Mouse (Mus musculus) kidney, adult 9 months (tissue): ENCODE results near the gene Dusp7.
A peak's percentile ranks its signal among the peaks of the same experiment; 100 is the strongest.

Experiments
- DNase-seq: peaks from one replicate; pipeline ENCODE4 v3.0.0; 2022

The Dusp7 gene

GRCm38 (mm10) chr9:106392828-106393527 lies 24.5 kb downstream of the Dusp7 start:
- DNase-seq, result no peak

- DNase-seq, result no peak
Measured at GRCm38 (mm10) chr9:106393548-106393947, 25.1 kb downstream of the Dusp7 start.

GRCm38 (mm10) chr9:106394649-106395602 lies 26.5 kb downstream of the Dusp7 start:
- peak; percentile 73 for DNase-seq

DNA sequence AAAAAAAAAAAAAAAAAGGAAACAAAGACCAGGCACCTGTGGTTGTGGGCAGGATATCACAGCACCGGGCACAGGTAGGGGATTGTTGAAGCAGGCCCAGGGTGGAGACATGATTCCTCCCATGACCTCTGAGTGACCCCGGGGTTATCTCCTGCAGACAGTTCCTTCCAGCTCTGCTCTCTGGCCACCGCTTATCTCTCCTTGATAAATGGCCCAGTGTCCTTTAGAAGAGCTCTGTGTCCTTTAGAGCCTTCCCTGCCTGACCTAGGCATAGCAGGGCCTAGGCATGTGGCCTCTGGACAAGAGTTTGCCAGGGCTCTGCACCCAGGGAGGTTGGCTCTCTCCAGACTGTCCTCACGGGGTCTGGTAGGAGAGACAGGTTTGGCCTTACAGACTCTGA lies 29.3 kb downstream of the Dusp7 start:
- no peak for DNase-seq

DNA sequence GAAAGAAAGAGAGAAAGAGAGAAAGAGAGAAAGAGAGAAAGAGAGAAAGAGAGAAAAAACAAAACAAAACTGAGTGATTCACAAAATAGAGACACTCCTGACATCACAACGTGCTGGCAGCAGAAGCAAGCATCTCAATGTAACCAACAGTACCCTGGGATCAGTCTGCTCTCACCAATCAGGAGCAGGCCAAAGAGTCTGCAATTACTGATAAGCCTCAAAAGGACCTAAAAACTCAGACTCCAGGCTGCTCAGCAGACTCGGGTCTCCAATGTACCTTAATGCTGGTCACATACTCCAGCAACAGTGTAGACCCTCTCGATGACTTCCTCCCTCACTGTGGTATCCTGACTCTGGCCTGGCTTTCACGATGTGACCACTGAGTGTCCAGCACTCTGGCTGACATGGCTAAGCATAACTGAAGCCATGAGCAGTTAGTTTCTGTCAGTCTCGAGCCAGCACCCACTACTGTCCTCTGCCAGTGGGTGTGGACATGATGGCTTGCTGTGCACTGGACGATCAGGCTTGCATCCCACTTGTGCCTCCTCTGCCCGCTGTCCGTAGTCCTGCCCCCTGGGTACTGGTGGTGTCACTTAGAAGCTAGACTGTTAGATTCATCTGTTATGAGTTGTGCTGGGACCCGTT lies 30.4 kb downstream of the Dusp7 start:
- peak; percentile 56 for DNase-seq

DNA sequence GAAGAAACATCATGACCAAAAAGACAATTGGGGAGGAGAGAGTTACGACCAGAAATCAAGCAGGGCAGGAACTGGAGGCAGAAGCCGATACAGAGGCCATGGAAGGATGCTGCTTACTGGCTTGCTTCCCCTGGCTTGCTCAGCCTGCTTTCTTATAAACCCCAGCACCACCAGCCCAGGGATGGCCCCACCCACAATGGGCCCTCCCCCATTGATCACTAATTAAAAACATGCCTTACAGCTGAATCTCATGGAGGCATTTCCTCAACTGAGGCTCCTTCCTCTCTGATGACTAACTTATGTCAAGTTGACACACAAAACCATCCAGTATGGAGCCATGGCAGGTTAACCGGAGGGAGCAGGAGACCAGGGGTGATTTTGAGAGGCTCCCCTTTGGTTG lies 31.4 kb downstream of the Dusp7 start:
- no peak for DNase-seq

GRCm38 (mm10) chr9:106402149-106402548 lies 33.7 kb downstream of the Dusp7 start:
- DNase-seq, result no peak

DNA sequence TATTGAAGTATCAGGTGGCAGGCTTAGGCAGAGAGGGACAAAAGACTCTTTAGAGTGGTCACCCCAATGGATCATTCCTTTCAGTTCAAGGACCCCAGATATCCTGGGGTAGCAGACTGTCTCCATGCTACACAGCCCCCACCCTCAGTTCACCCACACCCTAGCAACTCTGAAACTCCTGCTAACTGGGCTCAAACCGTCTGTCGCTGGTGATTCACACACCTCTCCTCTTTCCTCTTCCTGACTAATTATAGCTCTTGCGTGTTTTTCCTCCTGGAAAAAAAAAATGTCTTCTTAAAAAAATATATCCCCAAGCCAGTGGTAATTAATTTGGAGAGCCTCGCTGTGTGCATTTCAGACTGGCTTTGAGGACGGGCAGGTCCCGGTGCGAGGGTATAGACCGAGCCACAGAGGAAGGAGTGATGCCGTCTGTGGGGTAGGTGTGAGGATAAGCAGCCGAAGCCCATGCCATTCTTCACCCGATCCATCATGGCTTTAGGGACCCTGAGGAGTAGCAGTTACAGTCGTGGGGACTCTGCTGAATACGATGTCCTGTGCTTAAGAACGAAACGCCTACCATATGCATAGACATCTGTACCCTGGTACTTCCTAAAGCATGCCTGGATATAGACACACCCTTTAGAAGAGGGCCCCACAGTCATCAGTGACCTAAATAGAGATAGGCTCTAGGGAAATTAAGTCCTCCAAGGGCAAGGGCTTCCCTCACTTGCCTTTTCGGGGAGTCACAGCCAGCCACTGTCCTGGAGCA lies 34.4 kb downstream of the Dusp7 start:
- DNase-seq, result no peak

DNA sequence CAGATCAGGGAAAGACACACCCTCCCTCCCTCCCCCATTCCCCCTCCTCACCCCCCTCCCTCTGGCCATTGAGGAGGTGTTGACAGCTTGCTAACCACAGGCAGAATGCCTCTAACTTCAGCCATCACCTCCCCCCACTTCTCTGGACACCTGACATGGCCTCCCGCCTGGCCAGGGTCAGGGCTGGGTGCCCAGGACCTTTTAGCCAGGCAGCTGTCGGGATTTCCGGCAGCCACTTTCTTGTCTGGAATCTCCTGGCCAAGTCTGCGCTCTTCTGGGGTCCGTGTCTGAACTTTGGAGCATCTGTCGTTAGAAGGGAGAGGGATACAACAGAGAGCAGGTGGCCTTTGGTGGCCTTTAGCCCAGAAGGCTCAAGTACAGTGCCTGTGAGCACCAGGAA lies 36.8 kb downstream of the Dusp7 start:
- peak; percentile 64 for DNase-seq

DNA sequence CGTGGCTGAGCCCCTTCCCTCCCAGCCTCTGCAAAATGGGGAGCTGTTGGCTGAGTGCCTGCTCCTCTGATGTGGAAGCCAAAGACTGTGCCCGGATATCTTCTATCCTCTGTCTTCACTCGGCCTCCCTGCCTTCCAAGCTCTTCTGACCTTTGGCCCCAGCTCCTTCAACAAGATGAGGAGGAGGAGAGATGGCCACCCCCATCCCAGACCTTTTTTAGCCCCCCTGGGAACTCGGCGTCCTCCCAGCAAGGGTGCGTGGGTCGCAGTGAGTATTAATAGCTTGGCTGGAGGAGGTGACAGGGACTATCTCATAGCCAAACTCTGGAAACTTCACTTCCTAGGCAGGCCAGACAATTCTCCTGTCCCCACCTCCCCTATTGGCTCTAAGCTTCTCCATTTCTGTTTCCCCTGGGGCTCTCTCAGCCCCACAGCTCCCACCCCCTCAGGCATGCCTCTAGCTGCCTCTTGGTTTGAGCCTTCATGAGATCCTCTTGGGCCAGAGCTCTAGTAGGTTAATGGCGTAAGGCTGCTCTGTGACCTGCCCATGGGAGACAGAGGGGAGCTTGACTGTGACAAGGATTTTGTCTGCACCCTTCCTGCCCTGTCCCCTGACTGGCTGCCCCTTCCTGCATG lies 38.1 kb downstream of the Dusp7 start:
- no peak for DNase-seq

DNA sequence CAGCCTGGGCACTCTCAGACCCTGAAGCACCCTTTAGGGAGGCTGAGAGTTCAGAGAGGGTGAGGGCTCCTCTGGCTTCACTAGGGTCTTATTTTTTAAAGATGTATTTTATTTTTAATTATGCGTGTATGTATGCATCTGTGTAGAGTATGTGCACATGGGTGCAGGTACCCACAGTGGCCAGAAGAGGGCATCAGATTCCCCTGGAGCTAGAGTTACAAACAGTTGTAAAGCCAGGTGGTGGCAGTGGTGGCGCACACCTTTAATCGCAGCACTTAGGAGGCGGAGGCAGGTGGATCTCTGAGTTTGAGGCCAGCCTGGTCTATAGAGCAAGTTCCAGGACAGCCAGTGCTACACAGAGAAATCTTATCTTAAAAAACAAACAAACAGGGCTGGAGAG lies 40.7 kb downstream of the Dusp7 start:
- no peak for DNase-seq

DNA sequence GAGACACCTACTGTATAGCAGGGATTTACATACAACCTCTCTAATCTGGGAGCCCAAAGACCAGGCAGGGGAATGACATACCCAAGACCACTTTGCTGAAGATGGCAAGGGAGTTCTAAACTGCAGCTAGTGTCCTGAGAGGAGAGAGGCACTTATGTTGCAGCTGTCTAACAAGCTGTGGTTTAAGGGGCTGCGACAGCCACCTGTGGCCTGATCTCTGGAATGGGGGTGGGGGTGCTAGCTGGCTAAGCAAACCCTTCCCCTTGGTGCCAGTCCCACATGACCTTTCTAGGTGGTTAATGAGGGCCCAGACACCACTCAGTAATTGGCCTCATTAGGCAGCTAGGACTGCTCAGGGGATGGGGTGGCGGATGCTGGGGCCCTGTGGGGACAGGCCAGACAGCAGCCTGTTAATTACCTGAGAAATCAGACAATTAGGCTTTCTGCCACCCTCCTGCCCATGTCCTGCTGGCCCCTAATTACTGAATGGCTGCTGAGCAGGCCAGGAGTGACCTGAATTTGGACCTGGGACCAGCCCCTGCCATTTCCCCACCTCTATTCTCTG lies 41.7 kb downstream of the Dusp7 start:
- DNase-seq, result no peak

GRCm38 (mm10) chr9:106411091-106411594 lies 42.7 kb downstream of the Dusp7 start:
- no peak for DNase-seq

DNA sequence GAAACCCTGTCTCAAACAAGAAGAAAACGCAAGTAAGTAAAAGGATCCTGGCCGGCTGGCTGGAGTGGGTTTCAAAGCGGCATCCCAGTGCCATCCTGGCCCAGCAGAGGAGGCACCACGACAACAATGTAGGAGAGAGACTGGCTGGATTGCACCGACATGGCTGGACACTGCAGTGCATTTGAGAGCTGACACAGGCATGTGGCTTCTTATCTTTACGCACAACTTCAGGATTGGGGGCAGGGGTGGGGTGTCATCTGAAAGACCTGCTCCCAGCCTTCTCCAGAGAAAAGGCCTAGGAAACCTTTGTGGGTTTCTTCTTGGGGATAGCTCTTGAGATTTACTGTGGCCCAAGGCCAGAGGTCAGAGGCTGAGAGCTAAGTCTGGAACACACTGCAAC lies 43.3 kb downstream of the Dusp7 start:
- DNase-seq, result no peak

DNA sequence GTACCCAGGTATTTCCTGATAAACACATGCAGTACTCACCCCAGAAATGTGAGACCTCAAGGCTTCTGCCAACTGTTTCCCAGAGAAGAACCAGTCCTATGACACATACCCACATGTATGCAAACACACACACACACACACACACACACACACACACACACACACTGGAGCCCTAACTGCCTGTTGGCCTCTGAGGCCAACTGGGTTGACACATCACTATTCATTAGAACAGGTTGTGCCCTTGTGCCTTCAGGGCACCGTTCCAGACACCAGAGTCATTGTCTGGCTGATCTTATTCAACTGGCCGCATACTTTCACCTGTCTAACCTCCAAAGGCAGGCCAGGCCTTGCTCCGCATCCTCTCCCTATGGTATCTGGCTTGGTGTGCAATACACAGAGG lies 43.8 kb downstream of the Dusp7 start:
- no peak for DNase-seq

- DNase-seq, result no peak
Measured at GRCm38 (mm10) chr9:106413606-106414005, 45.2 kb downstream of the Dusp7 start.

- DNase-seq, result no peak
Measured at GRCm38 (mm10) chr9:106416826-106417225, 48.4 kb downstream of the Dusp7 start.

- DNase-seq, result peak; percentile 78
Measured at GRCm38 (mm10) chr9:106417841-106418625, 49.6 kb downstream of the Dusp7 start.

DNA sequence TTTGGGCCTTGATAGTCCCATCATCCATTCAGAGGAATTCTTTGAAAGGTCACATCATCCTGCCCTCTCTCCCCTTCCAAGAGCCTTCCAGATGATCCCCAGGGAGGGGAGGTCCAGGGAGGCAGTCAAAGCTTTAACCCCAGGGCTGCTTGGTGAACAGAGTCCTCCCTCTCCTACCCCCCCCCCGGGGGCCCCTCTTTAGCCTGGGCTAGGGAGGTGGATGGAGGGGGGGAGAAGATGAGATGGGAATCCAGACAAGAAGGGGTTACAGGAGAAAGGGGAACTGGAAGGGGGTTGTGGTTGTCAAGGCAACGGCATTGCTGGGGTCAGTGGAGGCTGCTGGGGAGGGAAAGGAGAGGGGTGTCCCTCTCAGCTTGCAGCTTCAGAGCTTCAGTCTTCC lies 52.2 kb downstream of the Dusp7 start:
- no peak for DNase-seq

GRCm38 (mm10) chr9:106421033-106421864 lies 52.8 kb downstream of the Dusp7 start:
- no peak for DNase-seq
